Mouse (Mus musculus): ENCODE measurements around the gene Fank1.

DNA sequence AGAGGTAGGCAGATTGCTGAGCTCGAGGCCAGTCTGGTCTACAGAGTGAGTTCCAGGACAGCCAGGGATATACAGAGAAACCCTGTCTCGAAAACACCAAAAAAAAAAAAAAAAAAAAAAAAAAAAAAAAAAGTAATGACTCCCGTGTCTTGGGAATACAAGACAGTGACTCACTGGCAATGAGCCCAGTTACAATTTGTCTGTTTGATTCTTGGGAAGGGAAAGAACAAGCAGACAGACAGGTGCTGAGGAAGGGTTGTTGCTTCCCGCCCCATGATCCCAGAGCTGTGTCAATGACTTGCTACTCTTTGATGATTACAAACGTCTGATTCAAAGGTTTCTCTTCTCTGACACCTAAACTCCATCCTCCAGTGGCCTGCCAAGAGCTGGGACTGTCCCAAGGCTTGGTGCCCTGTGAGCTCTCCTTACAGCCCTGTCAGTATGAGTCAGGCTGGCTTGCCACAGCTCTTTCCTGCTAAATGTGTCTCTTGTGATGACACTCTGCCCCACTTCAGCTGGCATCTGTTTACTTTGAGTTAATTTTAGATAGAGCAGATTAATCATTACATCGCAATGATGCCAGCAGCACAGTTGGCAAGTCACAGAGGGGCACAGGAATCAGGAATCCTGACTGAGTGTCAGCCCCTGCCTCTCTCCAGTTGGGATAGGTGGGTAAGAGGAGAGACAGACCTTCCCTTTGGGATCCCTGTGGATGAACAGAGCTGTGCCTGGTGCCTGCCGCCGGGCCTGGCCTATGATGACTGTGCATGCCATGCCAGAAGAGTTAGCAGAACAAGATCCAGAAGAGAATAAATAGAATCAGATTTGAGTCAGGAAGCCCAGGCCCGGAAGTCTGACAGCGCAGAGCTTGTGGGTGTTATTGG is 16.8 kb downstream of the Fank1 start:
- TF ChIP-seq GATA1 (IDR thresholded peaks at IDR 0.05; ENCODE audit: borderline replicate concordance, low read length), result no peak
- TF ChIP-seq FLI1 (IDR thresholded peaks at IDR 0.05; ENCODE audit: low read length), result no peak
